Mouse (Mus musculus) embryonic facial prominence, embryonic 11.5 days (tissue): ENCODE measurements around the gene Srsf9. TPM values are rescaled to one million over a fixed set of nuclear protein-coding genes. Genes with fewer than 3 reads are reported as not detected.

Experiments
- ATAC-seq: fragments of 200-750 bp; cut with Nextera tagmentation; replicated peaks from 2 replicates; pipeline ENCODE4 v1.8.0; 2017; ENCODE audit warnings: low read depth; ENCODE audit not compliant: insufficient number of reproducible peaks, low FRiP score, low TSS enrichment
- DNase-seq: peaks from one replicate; pipeline ENCODE4 v3.0.0-alpha.2; 2015; ENCODE audit warnings: low spot score
- H3K27ac ChIP-seq: fragments of 300-500 bp; sonication (generic); replicated peaks from 2 replicates; pipeline ENCODE4 v1.5.1; 2014; ENCODE audit warnings: mild to moderate bottlenecking, low read depth, low read length, control low read depth
- H3K27me3 ChIP-seq: fragments of 300-500 bp; sonication (generic); 2 replicates; pipeline ENCODE4 v1.6.1; 2014; ENCODE audit warnings: mild to moderate bottlenecking, low read length, moderate library complexity, mixed read lengths; ENCODE audit not compliant: control insufficient read depth, insufficient read depth
- H3K36me3 ChIP-seq: fragments of 300-500 bp; sonication (generic); replicated peaks from 2 replicates; pipeline ENCODE4 v1.6.1; 2014; ENCODE audit warnings: low read depth, mild to moderate bottlenecking, low read length, moderate library complexity, mixed read lengths; ENCODE audit not compliant: control insufficient read depth, insufficient read depth
- H3K4me1 ChIP-seq: fragments of 300-500 bp; sonication (generic); 2 replicates; pipeline ENCODE4 v1.6.1; 2014; ENCODE audit warnings: low read length, mixed read lengths; ENCODE audit not compliant: control insufficient read depth, insufficient read depth
- H3K4me2 ChIP-seq: fragments of 300-500 bp; sonication (generic); 2 replicates; pipeline ENCODE4 v1.6.1; 2014; ENCODE audit warnings: low read depth, mild to moderate bottlenecking, control low read depth, low read length, moderate library complexity
- H3K4me3 ChIP-seq: fragments of 300-500 bp; sonication (generic); 2 replicates; pipeline ENCODE4 v1.5.1; 2014; ENCODE audit warnings: low read depth, low read length, control low read depth
- H3K9ac ChIP-seq: fragments of 300-500 bp; sonication (generic); replicated peaks from 2 replicates; pipeline ENCODE4 v1.6.1; 2014; ENCODE audit warnings: mild to moderate bottlenecking, control low read depth, low read length
- H3K9me3 ChIP-seq: fragments of 300-500 bp; sonication (generic); replicated peaks from 2 replicates; pipeline ENCODE4 v1.6.1; 2016; ENCODE audit warnings: mild to moderate bottlenecking, low read length, inconsistent platforms, mixed read lengths; ENCODE audit not compliant: control insufficient read depth
- WGBS: fragments of 180-500 bp; shearing (Covaris S2); extraction: QIAGEN DNeasy Blood & Tissue Kit; methylation state at CpG from one replicate; pipeline ENCODE4 v1.1.7; 2014; 5-methylcytosine and 5-hydroxymethylcytosine counted together
- polyA plus RNA-seq: library from polyadenylated mRNA; unstranded; fragments of >200 nt; fragmentation: Nextera tagmentation; extraction: Ambion mirVana; gene quantifications from 2 replicates; pipeline ENCODE4 v1.2.1, GENCODE M21; 2014

Gene Srsf9
- polyA plus RNA-seq, result 376 and 390 TPM in 2 replicates

DNA sequence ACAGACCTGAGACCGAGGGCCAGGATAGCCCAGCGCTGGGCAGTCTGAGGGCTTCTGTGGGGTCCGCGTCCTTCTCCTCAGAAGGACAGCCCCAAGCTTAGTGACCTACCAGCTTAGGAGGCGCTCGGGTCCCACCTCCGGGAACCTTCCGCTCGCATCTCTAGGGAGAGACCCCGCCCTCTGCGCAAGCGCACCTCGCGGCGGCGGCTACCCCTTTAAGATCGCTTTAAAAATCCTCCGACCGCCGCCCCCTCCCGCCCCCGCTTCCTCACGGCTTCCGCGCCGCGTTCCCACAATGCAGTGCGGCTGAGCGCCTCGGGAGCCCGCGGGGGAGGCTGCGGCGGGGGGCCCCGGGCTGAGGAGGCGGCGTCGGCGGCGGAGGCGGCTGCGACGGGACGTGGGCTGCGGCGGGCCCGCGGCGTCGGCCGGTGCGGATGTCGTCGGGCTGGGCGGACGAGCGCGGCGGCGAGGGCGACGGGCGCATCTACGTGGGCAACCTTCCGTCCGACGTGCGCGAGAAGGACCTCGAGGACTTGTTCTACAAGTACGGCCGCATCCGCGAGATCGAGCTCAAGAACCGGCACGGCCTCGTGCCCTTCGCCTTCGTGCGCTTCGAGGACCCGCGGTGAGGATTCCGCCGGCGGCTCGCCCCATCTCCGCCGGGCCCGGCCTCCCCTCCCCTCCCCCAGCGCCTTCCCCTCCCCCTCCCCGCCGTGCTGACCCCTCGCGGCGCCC lies at the start of gene Srsf9:
Gene Srsf9, plus strand, starts transcription at position 303 of the 735 bp plus-strand sequence.
- Histone ChIP-seq H3K4me3 (peak within 1 kb of the TSS; percentile 91), H3K9me3 (no peaks in the 10 kb centered on the region), H3K27ac (peak within 1 kb of the TSS; percentile 91), H3K4me2 (peak within 1 kb of the TSS; percentile 72), H3K9ac (peak within 1 kb of the TSS; percentile 92), H3K36me3 (peaks cover 6% of the 10 kb centered on the region), H3K4me1 (peaks cover 5% of the 10 kb centered on the region; the same call in 1 of the 2 replicates), H3K27me3 (no peaks in the 10 kb centered on the region)
- DNase-seq (peak; percentile 95), ATAC-seq (peak; percentile 91)
- 0% methylated on average over 79 of the region's 97 CpGs for WGBS

- WGBS, result 93% methylated on average over 1 of the region's 1 CpGs
- ATAC-seq (no peak), DNase-seq (no peak)
- H3K4me2 ChIP-seq, result no peak overlapping the region
- H3K27ac ChIP-seq, result no peak overlapping the region
- no peaks in the 10 kb centered on the region for H3K9me3 ChIP-seq
- no peak overlapping the region for H3K4me3 ChIP-seq
- H3K36me3 ChIP-seq, result no peaks in the 10 kb centered on the region
- no peaks in the 10 kb centered on the region for H3K27me3 ChIP-seq
- H3K4me1 ChIP-seq, result no peaks in the 10 kb centered on the region
- no peak overlapping the region for H3K9ac ChIP-seq
Observed at GRCm38 (mm10) chr5:115278053-115278452, 48.9 kb upstream of the Srsf9 start.

GRCm38 (mm10) chr5:115278785-115279184 lies 48.2 kb upstream of the Srsf9 start:
- Histone ChIP-seq H3K27ac (no peak overlapping the region), H3K9me3 (no peaks in the 10 kb centered on the region), H3K4me3 (no peak overlapping the region), H3K27me3 (no peaks in the 10 kb centered on the region), H3K4me2 (no peak overlapping the region), H3K9ac (no peak overlapping the region), H3K36me3 (no peaks in the 10 kb centered on the region; the same call in 1 of the 2 replicates), H3K4me1 (no peaks in the 10 kb centered on the region)
- no peak for ATAC-seq
- DNase-seq, result no peak
- 63% methylated on average over 2 of the region's 2 CpGs for WGBS

DNA sequence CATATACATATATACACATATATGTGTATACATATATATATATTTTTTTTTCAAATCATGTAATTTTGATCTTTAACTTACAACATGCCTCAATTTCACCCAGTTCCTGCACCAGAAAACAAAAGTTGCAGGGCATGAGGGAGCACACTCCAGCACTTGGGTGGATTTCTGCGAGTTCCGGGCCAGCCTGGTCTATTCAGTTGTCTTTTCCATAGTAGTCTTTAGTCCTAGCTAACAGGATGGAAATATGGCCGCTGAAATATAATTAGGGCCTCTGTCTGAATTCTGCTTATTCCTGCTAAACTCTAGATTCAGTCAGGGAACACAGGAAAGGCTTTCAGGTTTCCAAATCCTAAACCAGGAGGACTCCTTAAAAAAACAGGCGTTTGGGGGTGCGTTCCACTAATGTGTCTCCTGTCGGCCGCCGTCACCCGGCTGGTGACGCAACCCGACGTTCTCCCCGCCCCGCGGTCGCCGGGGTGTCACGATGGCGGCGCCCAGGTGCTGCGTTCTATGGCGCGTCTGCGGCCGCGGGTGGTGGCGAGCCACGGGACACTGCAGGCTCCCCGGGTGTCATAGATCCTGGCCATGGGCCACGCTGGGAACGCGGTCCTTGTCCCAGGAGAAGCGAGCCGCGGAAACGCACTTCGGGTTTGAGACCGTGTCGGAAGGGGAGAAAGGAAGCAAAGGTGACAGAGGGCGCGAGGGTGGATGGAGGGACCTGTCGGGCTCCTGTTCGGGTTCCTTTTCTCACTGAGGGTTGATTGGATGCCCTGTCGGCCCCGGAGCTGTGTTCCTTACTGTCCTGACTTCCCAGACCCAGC lies 47.5 kb upstream of the Srsf9 start, which contains the start of gene Coq5:
Gene Coq5, plus strand, starts transcription at position 441 of the 824 bp plus-strand sequence.
- H3K4me1 ChIP-seq, result no peaks in the 10 kb centered on the region
- H3K27me3 ChIP-seq, result no peaks in the 10 kb centered on the region
- peak within 1 kb of the TSS; percentile 87 for H3K4me2 ChIP-seq
- H3K9ac ChIP-seq, result peak within 1 kb of the TSS; percentile 79
- 4% methylated on average over 45 of the region's 45 CpGs for WGBS
- no peaks in the 10 kb centered on the region; the same call in none of the 2 replicates for H3K36me3 ChIP-seq
- H3K4me3 ChIP-seq, result peak within 1 kb of the TSS; percentile 96
- H3K9me3 ChIP-seq, result no peaks in the 10 kb centered on the region
- H3K27ac ChIP-seq, result no peak within 1 kb of the TSS
- ATAC-seq (no peak; the same call in 1 of the 2 replicates), DNase-seq (peak; percentile 87)

GRCm38 (mm10) chr5:115280050-115280687 lies 46.8 kb upstream of the Srsf9 start:
- Histone ChIP-seq H3K27me3 (no peaks in the 10 kb centered on the region), H3K4me3 (peak overlapping the region; percentile 96), H3K36me3 (no peaks in the 10 kb centered on the region; the same call in none of the 2 replicates), H3K9ac (peak overlapping the region; percentile 79), H3K4me2 (peak overlapping the region; percentile 87), H3K9me3 (no peaks in the 10 kb centered on the region), H3K27ac (no peak overlapping the region), H3K4me1 (no peaks in the 10 kb centered on the region)
- ATAC-seq, result no peak
- WGBS, result 9% methylated on average over 17 of the region's 17 CpGs
- DNase-seq, result no peak

- H3K36me3 ChIP-seq, result no peaks in the 10 kb centered on the region; the same call in none of the 2 replicates
- no peaks in the 10 kb centered on the region for H3K27me3 ChIP-seq
- no peak overlapping the region for H3K9ac ChIP-seq
- 87% methylated on average over 3 of the region's 3 CpGs for WGBS
- ATAC-seq (no peak), DNase-seq (no peak)
- no peak overlapping the region for H3K27ac ChIP-seq
- no peaks in the 10 kb centered on the region for H3K9me3 ChIP-seq
- no peaks in the 10 kb centered on the region for H3K4me1 ChIP-seq
- no peak overlapping the region for H3K4me3 ChIP-seq
- H3K4me2 ChIP-seq, result no peak overlapping the region
Observed at GRCm38 (mm10) chr5:115284735-115285134, 42.2 kb upstream of the Srsf9 start.

DNA sequence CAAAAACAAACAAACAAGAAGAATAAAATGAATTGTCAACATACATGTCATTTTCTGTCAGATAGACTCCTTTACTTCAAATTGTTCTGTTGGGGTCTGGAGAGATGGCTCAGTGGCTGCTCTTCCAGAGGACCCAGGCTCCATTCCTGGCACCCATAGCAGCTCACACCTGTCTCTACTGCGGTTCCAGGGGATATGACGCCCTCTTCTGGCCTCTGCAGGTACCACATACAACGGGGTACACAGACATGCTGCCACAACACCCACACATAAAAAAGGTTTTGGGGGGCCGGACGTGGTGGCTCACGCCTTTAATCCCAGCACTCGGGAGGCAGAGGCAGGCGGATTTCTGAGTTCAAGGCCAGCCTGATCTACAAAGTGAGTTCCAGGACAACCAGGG lies 32.8 kb upstream of the Srsf9 start:
- H3K9me3 ChIP-seq, result no peaks in the 10 kb centered on the region
- peaks cover 4% of the 10 kb centered on the region; the same call in 1 of the 2 replicates for H3K4me1 ChIP-seq
- H3K27me3 ChIP-seq, result no peaks in the 10 kb centered on the region
- H3K9ac ChIP-seq, result no peak overlapping the region
- no peak overlapping the region for H3K4me2 ChIP-seq
- no peak for ATAC-seq
- H3K4me3 ChIP-seq, result no peak overlapping the region
- 90% methylated on average over 8 of the region's 8 CpGs for WGBS
- no peak overlapping the region for H3K27ac ChIP-seq
- no peak for DNase-seq
- H3K36me3 ChIP-seq, result peaks cover 7% of the 10 kb centered on the region
